Mouse (Mus musculus) spleen, postnatal 36 days (tissue): ENCODE measurements around the gene Tmem178b.

Source experiments
- DNase-seq, 2 experiments: peaks; one replicate each; pipeline ENCODE4 v3.0.0; 2022; ENCODE audit warnings: low spot score in 2 of 2, mixed read lengths in 1 of 2

Gene Tmem178b

DNA sequence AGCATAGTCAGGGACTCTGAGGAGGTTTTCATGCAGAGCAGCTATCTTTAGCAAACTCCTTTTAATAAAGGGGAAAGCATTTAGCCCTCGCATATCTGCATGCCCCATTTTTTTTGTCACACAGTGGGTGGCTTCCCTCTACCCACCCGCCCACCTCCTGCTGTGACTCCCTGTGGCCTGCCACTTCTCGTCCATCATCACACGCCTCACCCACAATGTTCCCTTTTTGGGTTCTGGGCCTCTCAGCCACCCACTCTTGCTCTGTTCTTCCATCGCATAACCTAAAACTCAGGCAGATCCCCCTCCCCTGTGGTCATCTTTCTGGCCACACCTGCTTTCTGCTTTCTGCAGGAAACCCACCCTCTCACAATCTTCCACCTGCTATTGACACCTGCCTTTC lies 288.3 kb downstream of the Tmem178b start:
- DNase-seq = no peak

- DNase-seq = no peak
Observed at GRCm38 (mm10) chr6:40173559-40173958, 300.5 kb downstream of the Tmem178b start.

GRCm38 (mm10) chr6:40177870-40178269 lies 304.8 kb downstream of the Tmem178b start:
- no peak for DNase-seq

- DNase-seq = no peak
Observed at GRCm38 (mm10) chr6:40180551-40180950, 307.5 kb downstream of the Tmem178b start.

DNA sequence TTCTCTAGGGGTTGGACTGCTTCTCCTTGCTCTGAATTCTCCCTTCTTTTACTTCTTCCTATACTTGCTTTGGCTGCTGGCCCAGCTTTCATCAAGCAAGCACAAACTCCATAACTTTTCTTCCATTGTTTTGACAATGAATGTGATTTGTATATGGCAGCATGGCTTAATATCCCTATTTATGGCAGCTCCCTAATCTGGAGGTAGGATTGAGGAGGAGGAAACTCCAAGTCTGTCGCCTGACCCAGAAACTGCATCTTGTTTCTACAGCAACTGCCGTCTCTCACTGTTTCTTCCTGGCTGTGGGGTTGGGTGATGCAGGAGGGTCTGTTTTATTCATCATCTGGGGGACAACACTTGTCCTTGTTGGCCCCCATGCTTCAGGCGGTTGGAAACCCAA lies 327.6 kb downstream of the Tmem178b start:
- DNase-seq = no peak

- no peak for DNase-seq
Observed at GRCm38 (mm10) chr6:40202602-40203001, 329.5 kb downstream of the Tmem178b start.

DNA sequence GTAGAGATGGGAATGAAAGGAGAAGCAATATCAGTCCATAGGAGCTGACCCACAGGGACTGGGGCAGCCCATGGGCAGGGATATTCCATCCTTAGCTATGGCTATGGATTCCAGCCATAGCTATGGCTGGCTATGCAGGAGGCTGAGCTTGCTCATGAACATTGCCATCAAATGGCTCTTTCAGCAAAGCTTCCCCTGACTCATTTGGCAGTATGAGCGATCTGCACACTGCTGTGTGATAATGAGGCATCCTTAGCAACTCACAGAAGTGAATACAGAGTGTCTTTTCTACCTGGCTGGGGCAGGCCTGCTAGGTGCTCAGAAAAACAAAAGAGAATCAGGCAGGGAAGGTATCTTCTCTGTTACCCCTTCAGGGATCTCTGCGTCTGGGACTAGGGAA lies 332.3 kb downstream of the Tmem178b start:
- DNase-seq = no peak

DNA sequence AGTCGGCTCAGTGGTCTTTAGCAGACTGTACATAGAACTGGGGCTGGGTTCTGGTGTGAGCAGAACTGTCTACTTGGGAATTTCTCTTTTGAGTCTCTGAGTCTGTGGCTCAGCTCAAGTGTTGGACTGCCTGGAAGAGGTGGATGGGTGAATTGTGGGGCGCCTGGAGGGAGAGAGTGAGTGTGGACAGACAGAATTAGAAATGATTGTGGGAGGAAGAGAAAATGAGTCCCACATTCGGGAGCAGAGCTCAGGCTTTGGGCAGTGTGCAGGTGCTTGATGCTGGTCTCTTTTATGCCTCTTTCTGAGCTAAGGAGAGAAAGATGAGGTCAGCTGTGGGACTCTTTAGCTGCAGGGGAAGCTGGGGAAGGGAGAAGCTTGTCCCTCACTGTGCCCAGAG lies 334.9 kb downstream of the Tmem178b start:
- no peak for DNase-seq

GRCm38 (mm10) chr6:40209172-40209571 lies 336.1 kb downstream of the Tmem178b start:
- DNase-seq = no peak

DNA sequence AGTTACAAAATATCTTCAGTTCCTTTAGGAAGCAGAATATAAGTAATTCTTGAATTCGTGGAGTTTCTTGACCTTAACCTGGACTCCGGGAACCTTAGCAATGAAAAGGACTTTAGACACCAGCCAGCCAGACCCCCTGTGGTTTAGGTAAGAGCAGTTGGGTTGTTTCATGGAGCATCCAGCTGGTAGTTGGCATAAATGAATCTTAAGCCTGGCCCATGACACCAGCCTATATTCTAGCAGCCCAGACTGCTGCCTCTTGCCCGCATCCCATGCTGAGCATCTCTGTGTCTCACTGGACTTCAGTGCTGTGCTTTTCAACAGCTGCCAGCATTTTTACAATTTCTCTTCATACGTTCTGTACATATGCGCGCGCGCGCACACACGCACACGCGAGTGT lies 344.1 kb downstream of the Tmem178b start:
- no peak for DNase-seq

DNA sequence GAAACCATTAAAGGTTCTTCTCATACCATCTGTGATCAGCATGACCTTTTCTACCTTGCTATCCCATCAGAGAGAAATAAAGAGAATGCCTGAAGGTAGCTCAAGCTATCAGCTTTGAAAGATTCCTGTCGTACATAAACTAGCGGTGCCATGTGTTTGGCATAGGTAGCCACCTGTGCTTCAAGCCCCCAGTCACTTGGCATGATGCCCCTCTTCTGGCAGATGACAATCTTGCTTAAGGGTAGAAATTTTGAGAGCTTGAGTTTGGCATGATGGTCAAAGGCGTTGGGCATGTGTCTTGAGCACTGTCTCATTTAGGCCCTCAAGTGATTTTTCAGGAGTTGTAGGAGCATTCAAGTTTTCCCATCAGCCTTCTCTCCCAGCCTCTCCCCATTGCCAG lies 344.6 kb downstream of the Tmem178b start:
- DNase-seq = no peak

DNA sequence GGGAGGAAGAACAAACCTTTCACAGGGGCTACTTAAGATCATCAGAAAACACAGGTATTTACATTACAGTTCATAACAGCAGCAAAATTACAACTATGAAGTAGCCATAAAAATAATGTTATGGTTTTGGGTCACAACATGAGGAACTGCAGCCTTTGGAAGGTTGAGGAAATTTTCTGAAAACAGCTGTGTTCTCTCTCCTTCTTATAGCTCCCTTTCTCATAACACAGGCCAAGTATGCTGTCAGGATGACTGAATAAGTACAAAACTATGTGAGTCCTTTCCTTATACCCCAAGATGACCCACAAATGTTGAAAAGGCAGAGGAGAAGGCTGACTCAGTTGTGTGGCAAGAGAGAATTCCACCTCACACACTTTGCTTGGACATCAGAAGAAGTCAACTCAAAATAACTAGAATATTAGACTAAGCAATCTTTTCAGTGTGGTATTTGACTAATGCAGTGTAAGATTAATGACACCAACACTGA lies 347.6 kb downstream of the Tmem178b start:
- no peak for DNase-seq

DNA sequence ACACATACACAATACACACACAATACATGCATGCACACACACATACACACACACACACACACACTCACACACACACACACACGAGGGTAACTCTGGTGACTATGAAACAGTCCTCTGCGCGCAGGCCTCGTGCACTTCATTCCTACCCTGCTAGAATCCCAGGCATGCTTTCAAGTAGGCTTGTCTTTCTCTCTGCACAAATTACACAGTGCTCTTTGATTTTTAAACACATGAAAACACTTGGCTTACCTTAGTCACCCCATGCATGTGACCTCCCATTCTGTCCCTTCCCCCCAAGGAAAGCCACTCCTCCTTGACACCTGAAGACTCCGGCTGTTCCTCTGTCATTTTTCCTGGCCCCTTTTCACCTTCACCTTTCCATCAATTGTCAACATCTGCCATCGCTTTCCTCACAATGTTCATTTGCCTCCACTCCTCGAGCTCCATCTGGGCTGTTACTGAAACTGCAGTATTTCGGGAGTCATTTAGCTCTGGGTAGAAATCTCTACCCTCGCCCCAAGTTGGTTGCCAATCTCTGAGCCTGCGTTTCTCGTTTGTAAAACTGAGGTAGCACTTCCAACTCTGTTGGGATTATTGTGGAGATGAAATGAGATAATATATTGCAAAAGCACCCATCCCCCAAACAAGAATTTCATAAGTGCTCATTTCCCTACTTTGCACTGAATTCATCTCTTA lies 352.7 kb downstream of the Tmem178b start:
- DNase-seq = no peak

DNA sequence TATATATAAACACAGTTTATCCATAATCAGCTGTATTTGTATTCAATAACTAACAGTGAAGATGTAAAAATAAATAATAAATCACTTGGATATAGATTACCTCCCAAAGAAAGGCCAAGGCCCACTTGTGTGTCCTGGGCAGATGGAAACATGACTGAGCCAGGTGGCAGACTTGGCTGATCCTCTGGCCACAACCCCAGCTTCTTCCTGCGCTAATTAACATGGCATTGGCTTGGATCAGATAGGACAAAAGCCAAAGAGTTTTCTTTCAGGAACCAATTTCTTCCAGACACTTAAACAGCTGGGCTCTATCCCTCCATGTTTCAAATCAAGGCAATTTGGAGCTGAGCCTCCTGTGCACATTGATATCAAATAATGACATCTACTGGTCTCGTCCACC lies 355.9 kb downstream of the Tmem178b start:
- DNase-seq = no peak

DNA sequence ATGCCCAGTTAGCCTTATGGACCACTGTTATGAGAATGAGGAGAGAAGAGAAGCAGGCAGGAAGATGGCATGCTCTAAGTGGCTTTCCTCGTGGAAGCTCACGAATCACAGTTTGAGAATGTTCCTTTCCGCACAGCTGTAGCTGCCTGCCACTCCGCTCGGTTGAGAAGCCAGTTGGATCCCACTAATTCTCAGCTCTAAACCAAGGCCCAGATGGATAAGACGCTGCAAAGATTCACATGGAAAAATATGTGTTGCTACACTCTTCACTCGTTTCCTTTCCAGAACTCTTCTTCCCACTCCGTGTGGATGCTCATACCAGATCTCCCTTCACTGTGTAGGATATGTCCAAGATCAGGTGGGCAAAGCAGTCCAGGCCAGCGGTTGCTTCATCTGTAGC lies 356.9 kb downstream of the Tmem178b start:
- no peak for DNase-seq

GRCm38 (mm10) chr6:40234066-40234465 lies 361.0 kb downstream of the Tmem178b start:
- DNase-seq = no peak

GRCm38 (mm10) chr6:40235793-40236470 lies 362.9 kb downstream of the Tmem178b start:
- DNase-seq = peak; percentile 18 to 20

DNA sequence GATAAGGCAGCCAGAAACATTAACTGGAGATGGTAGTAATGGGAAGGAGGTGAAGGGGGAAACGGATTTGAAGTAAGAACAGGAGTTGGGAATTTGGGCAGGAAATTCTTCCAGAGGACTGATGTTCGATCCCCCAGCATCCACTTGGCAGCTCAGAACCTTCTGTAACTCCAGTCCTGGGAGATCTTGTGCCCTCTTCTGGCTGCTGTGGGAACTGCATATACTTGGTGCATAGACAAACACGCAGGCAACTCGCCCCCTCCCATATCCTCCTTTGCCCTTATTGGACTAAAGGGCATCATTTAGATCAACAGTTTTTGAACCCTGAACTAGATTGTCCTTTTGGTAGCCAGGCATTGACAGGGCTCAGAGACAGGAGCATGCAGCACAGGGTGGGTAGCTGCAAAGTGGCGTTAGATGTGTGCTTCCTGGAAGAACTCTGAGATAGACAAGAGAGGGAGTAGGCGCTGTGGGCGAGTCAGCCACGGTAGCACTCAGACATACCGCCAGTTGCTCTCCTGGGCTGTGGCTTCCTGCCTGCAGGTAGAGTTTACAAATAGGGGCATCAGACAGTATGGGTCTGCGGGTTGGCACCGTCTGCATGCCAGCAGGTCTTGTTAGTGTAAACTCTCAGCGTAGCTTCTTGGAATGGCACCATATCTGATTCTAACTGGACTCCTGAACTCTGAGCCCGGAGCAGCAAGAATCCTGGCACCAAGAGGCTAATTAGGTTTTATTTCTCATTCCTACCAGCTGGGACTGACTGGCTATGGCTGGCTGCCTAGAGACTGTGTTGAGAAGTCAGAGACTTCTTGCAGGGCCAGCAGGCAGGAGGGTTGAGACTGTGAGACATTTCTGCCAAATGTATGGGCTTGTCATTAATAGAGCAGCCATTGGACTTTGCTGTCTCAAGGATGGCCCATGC lies 364.0 kb downstream of the Tmem178b start:
- DNase-seq = peak in 1 of 2 experiments; percentile 2

DNA sequence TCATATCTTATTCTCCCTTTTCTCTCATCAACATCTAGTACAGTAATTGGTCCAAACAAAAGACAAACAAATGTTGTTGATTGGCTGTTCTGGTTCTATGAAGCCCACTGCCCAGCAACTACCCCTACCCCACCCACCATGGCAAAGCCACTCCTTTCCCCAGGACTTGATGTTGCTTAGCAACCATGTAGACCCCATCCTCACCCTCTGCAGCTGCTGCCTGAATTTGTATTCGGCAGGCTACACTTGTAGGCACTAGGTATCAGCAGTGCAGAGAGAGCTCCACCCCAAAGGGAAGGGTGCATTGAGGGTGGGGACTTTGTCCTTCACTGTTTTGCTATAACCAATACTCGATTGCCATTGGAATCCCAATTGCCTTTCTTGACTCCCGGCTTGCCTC lies 365.8 kb downstream of the Tmem178b start:
- no peak for DNase-seq

DNA sequence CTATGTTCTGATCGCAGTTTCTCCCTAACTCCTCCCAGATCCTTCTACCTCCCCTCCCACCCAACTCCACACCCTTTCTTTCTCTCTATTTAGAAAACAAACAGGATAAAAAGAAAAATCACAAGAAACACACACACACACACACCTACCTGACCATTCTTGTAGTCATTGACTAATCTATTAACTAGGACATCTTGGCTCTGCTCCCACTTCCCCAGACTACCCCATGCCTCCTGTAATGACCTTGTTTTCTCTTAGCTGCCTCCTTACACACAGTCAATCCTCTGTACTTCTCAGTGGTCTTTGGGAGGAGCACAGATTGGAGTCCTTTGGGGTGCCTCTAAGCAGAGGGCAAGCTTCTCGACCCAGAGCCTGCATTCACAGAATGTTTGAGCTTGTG lies 367.6 kb downstream of the Tmem178b start:
- DNase-seq = no peak

DNA sequence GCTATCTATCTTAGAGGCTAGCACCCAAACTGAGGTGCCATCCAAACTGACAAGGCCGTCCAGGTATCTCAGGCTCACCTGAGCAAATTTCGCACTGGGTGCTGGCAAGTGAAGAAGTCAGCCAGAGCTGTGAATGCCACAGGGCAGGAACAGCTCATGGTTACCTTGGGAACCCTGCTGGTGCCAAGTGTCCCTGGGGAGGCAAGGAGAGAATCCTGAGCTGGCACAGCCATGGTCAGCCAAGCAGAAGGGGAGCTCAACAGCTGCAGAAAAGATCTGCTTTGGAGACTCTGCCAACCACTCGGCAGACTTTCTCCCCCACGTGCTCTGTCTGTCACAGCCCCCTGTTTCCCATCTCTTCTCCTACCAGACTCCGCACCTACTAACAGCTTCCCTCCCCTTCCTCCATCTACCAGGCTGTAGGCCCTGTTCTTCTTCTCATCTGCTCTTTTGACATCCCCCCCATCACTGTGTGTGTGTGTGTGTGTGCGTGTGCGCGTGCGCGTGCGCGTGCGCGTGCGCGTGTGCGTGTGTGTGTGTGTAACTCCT lies 374.4 kb downstream of the Tmem178b start:
- DNase-seq = no peak

- no peak for DNase-seq
Observed at GRCm38 (mm10) chr6:40249939-40250338, 376.9 kb downstream of the Tmem178b start.
